Mouse (Mus musculus): ENCODE results near the gene Tchp. TPM values are rescaled to one million over a fixed set of nuclear protein-coding genes. Genes with fewer than 3 reads are reported as not detected.

Tchp gene
- polyA plus RNA-seq, 1 experiment from 2014 or later: 14.8 TPM

GRCm38 (mm10) chr5:114722846-114723245, 15.3 kb downstream of the Tchp start:
- Histone ChIP-seq H3K4me1 (no peaks in the 10 kb centered on the region), H3K9ac (replicated peaks) (no peak overlapping the region), H3K27ac (replicated peaks) (no peak overlapping the region), H3K9me3 (no peaks in the 10 kb centered on the region), H3K36me3 (peaks cover 53% of the 10 kb centered on the region), H3K4me2 (replicated peaks) (no peak overlapping the region), H3K4me3 (no peak overlapping the region), H3K27me3 (no peaks in the 10 kb centered on the region)
- 94% methylated on average over 13 of the region's 13 CpGs for WGBS
- ATAC-seq (replicated peaks): no peak

- Histone ChIP-seq H3K4me2 (replicated peaks) (no peak overlapping the region), H3K4me1 (no peaks in the 10 kb centered on the region), H3K27ac (replicated peaks) (no peak overlapping the region), H3K9ac (replicated peaks) (no peak overlapping the region), H3K4me3 (no peak overlapping the region), H3K9me3 (no peaks in the 10 kb centered on the region), H3K36me3 (peaks cover 59% of the 10 kb centered on the region), H3K27me3 (no peaks in the 10 kb centered on the region)
- WGBS: 83% methylated on average over 10 of the region's 10 CpGs
- no peak for ATAC-seq (replicated peaks)
Observed at GRCm38 (mm10) chr5:114728160-114728559, 20.6 kb downstream of the Tchp start.

GRCm38 (mm10) chr5:114730129-114730528, 22.6 kb downstream of the Tchp start:
- no peak overlapping the region for H3K4me2 ChIP-seq (replicated peaks)
- no peak for ATAC-seq (replicated peaks)
- no peaks in the 10 kb centered on the region for H3K9me3 ChIP-seq
- H3K9ac ChIP-seq (replicated peaks): no peak overlapping the region
- no peaks in the 10 kb centered on the region for H3K27me3 ChIP-seq
- WGBS: 77% methylated on average over 10 of the region's 10 CpGs
- H3K36me3 ChIP-seq: peaks cover 58% of the 10 kb centered on the region
- H3K27ac ChIP-seq (replicated peaks): no peak overlapping the region
- no peaks in the 10 kb centered on the region for H3K4me1 ChIP-seq
- no peak overlapping the region for H3K4me3 ChIP-seq

GRCm38 (mm10) chr5:114731498-114731897, 23.9 kb downstream of the Tchp start:
- Histone ChIP-seq H3K27me3 (no peaks in the 10 kb centered on the region), H3K4me1 (no peaks in the 10 kb centered on the region), H3K36me3 (peaks cover 70% of the 10 kb centered on the region), H3K4me2 (replicated peaks) (no peak overlapping the region), H3K9ac (replicated peaks) (no peak overlapping the region), H3K9me3 (no peaks in the 10 kb centered on the region), H3K4me3 (no peak overlapping the region), H3K27ac (replicated peaks) (no peak overlapping the region)
- no peak for ATAC-seq (replicated peaks)
- 70% methylated on average over 6 of the region's 6 CpGs for WGBS

GRCm38 (mm10) chr5:114731969-114732368, 24.4 kb downstream of the Tchp start:
- no peak for ATAC-seq (replicated peaks)
- H3K9me3 ChIP-seq: no peaks in the 10 kb centered on the region
- no peak overlapping the region for H3K4me3 ChIP-seq
- H3K36me3 ChIP-seq: peaks cover 75% of the 10 kb centered on the region
- no peak overlapping the region for H3K27ac ChIP-seq (replicated peaks)
- no peaks in the 10 kb centered on the region for H3K27me3 ChIP-seq
- H3K9ac ChIP-seq (replicated peaks): no peak overlapping the region
- WGBS: 92% methylated on average over 15 of the region's 15 CpGs
- H3K4me1 ChIP-seq: no peaks in the 10 kb centered on the region
- H3K4me2 ChIP-seq (replicated peaks): no peak overlapping the region

- no peaks in the 10 kb centered on the region for H3K9me3 ChIP-seq
- no peaks in the 10 kb centered on the region for H3K4me1 ChIP-seq
- no peak for ATAC-seq (replicated peaks)
- H3K4me2 ChIP-seq (replicated peaks): no peak overlapping the region
- no peak overlapping the region for H3K9ac ChIP-seq (replicated peaks)
- H3K4me3 ChIP-seq: no peak overlapping the region
- WGBS: 96% methylated on average over 15 of the region's 15 CpGs
- H3K27me3 ChIP-seq: no peaks in the 10 kb centered on the region
- peaks cover 80% of the 10 kb centered on the region for H3K36me3 ChIP-seq
- no peak overlapping the region for H3K27ac ChIP-seq (replicated peaks)
Observed at GRCm38 (mm10) chr5:114733606-114734005, 26.0 kb downstream of the Tchp start.

- Histone ChIP-seq H3K27ac (replicated peaks) (no peak overlapping the region), H3K27me3 (no peaks in the 10 kb centered on the region), H3K9me3 (no peaks in the 10 kb centered on the region), H3K36me3 (peaks cover 78% of the 10 kb centered on the region), H3K4me1 (0 out of 2 replicates have a peak, but pooled peaks cover under 1% of the 10 kb centered on the region), H3K9ac (replicated peaks) (no peak overlapping the region), H3K4me2 (replicated peaks) (no peak overlapping the region), H3K4me3 (no peak overlapping the region)
- no peak for ATAC-seq (replicated peaks)
- 82% methylated on average over 21 of the region's 21 CpGs for WGBS
Observed at GRCm38 (mm10) chr5:114737090-114737887, 29.7 kb downstream of the Tchp start.

GRCm38 (mm10) chr5:114738707-114739241, 31.2 kb downstream of the Tchp start:
- Histone ChIP-seq H3K4me3 (no peak overlapping the region), H3K27ac (replicated peaks) (no peak overlapping the region), H3K27me3 (no peaks in the 10 kb centered on the region), H3K9ac (replicated peaks) (no peak overlapping the region), H3K4me2 (replicated peaks) (no peak overlapping the region), H3K36me3 (peaks cover 76% of the 10 kb centered on the region), H3K9me3 (no peaks in the 10 kb centered on the region), H3K4me1 (peaks cover 14% of the 10 kb centered on the region)
- 89% methylated on average over 12 of the region's 12 CpGs for WGBS
- ATAC-seq (replicated peaks): no peak

GRCm38 (mm10) chr5:114740595-114740994, 33.0 kb downstream of the Tchp start:
- WGBS: 77% methylated on average over 4 of the region's 4 CpGs
- Histone ChIP-seq H3K4me1 (peaks cover 17% of the 10 kb centered on the region), H3K27me3 (no peaks in the 10 kb centered on the region), H3K9ac (replicated peaks) (no peak overlapping the region), H3K4me3 (no peak overlapping the region), H3K4me2 (replicated peaks) (no peak overlapping the region), H3K36me3 (peaks cover 91% of the 10 kb centered on the region), H3K9me3 (no peaks in the 10 kb centered on the region), H3K27ac (replicated peaks) (no peak overlapping the region)
- no peak for ATAC-seq (replicated peaks)

- 77% methylated on average over 10 of the region's 10 CpGs for WGBS
- Histone ChIP-seq H3K9ac (replicated peaks) (no peak overlapping the region), H3K4me2 (replicated peaks) (no peak overlapping the region), H3K4me3 (no peak overlapping the region), H3K27me3 (no peaks in the 10 kb centered on the region), H3K9me3 (no peaks in the 10 kb centered on the region), H3K27ac (replicated peaks) (peak overlapping the region; percentile 64), H3K4me1 (peaks cover 17% of the 10 kb centered on the region), H3K36me3 (peaks cover 86% of the 10 kb centered on the region)
- ATAC-seq (replicated peaks): 0 out of 2 replicates have a peak, but pooled peaks have one; percentile 32
Observed at GRCm38 (mm10) chr5:114742572-114742971, 35.0 kb downstream of the Tchp start.

- Histone ChIP-seq H3K36me3 (peaks cover 86% of the 10 kb centered on the region), H3K4me1 (peaks cover 17% of the 10 kb centered on the region), H3K4me2 (replicated peaks) (no peak overlapping the region), H3K9me3 (no peaks in the 10 kb centered on the region), H3K9ac (replicated peaks) (no peak overlapping the region), H3K27ac (replicated peaks) (peak overlapping the region; percentile 64), H3K4me3 (no peak overlapping the region), H3K27me3 (no peaks in the 10 kb centered on the region)
- 74% methylated on average over 13 of the region's 13 CpGs for WGBS
- ATAC-seq (replicated peaks): peak; percentile 91
Observed at GRCm38 (mm10) chr5:114742998-114743696, 35.6 kb downstream of the Tchp start.

GRCm38 (mm10) chr5:114743697-114744090, 36.1 kb downstream of the Tchp start:
- no peaks in the 10 kb centered on the region for H3K27me3 ChIP-seq
- H3K4me3 ChIP-seq: no peak overlapping the region
- no peaks in the 10 kb centered on the region for H3K9me3 ChIP-seq
- H3K27ac ChIP-seq (replicated peaks): peak overlapping the region; percentile 64
- H3K9ac ChIP-seq (replicated peaks): no peak overlapping the region
- ATAC-seq (replicated peaks): no peak
- WGBS: 95% methylated on average over 8 of the region's 8 CpGs
- H3K36me3 ChIP-seq: peaks cover 86% of the 10 kb centered on the region
- H3K4me2 ChIP-seq (replicated peaks): no peak overlapping the region
- H3K4me1 ChIP-seq: peaks cover 17% of the 10 kb centered on the region
